Mouse (Mus musculus) cerebellum, postnatal 25 days (tissue): ENCODE measurements around the gene Slc27a4.
A peak's percentile ranks its signal among the peaks of the same experiment; 100 is the strongest.

Experiments
- DNase-seq, 2 experiments: peaks; one replicate each; pipeline ENCODE4 v3.0.0; 2021; ENCODE audit warnings: mixed read lengths in 2 of 2

The Slc27a4 gene

GRCm38 (mm10) chr2:29820025-29820817 is 17.8 kb downstream of the Slc27a4 start, which contains the start of gene Urm1:
Urm1 (plus strand) TSS chr2:29820075.
- DNase-seq, result peak; percentile 72 to 80

- no peak for DNase-seq
Observed at GRCm38 (mm10) chr2:29826318-29826925, 24.0 kb downstream of the Slc27a4 start.

- peak; percentile 93 to 96 for DNase-seq
Observed at GRCm38 (mm10) chr2:29826926-29827708, 24.7 kb downstream of the Slc27a4 start.

- no peak for DNase-seq
Observed at GRCm38 (mm10) chr2:29827709-29828024, 25.2 kb downstream of the Slc27a4 start.

GRCm38 (mm10) chr2:29831106-29831505 is 28.7 kb downstream of the Slc27a4 start:
- DNase-seq, result no peak

GRCm38 (mm10) chr2:29833796-29834195 is 31.4 kb downstream of the Slc27a4 start:
- no peak for DNase-seq

- DNase-seq, result no peak
Observed at GRCm38 (mm10) chr2:29835391-29835899, 33.0 kb downstream of the Slc27a4 start.

GRCm38 (mm10) chr2:29839460-29839859 is 37.0 kb downstream of the Slc27a4 start:
- no peak for DNase-seq

- no peak for DNase-seq
Observed at GRCm38 (mm10) chr2:29843231-29844105, 41.0 kb downstream of the Slc27a4 start.

GRCm38 (mm10) chr2:29844115-29844514 is 41.7 kb downstream of the Slc27a4 start:
- DNase-seq, result no peak

GRCm38 (mm10) chr2:29844661-29845060 is 42.2 kb downstream of the Slc27a4 start:
- no peak for DNase-seq

GRCm38 (mm10) chr2:29845636-29846035 is 43.2 kb downstream of the Slc27a4 start:
- peak; percentile 24 for DNase-seq

- DNase-seq, result peak; percentile 41 to 45
Observed at GRCm38 (mm10) chr2:29846061-29846853, 43.8 kb downstream of the Slc27a4 start.

- DNase-seq, result no peak
Observed at GRCm38 (mm10) chr2:29846911-29847310, 44.5 kb downstream of the Slc27a4 start.

- no peak for DNase-seq
Observed at GRCm38 (mm10) chr2:29849041-29849440, 46.6 kb downstream of the Slc27a4 start.

GRCm38 (mm10) chr2:29849841-29850480 is 47.5 kb downstream of the Slc27a4 start:
- DNase-seq, result no peak

- DNase-seq, result no peak
Observed at GRCm38 (mm10) chr2:29852957-29853485, 50.6 kb downstream of the Slc27a4 start.

- DNase-seq, result no peak
Observed at GRCm38 (mm10) chr2:29853736-29854135, 51.3 kb downstream of the Slc27a4 start.

GRCm38 (mm10) chr2:29855585-29856210 is 53.3 kb downstream of the Slc27a4 start:
- no peak for DNase-seq
